Mouse (Mus musculus): Measurements from ENCODE around the gene Krt78. TPM values are rescaled to one million over a fixed set of nuclear protein-coding genes. Genes with fewer than 3 reads are reported as not detected.
"Not testable (repeated sequence)": the region's sequence is repeated elsewhere in the genome, so short reads cannot be mapped to it uniquely, and the experiment has no call there.

Gene Krt78
- total RNA-seq (2021) = not detected
- long read RNA-seq, experiment 1 = 0 reads
- long read RNA-seq, experiment 2 = 0 reads

DNA sequence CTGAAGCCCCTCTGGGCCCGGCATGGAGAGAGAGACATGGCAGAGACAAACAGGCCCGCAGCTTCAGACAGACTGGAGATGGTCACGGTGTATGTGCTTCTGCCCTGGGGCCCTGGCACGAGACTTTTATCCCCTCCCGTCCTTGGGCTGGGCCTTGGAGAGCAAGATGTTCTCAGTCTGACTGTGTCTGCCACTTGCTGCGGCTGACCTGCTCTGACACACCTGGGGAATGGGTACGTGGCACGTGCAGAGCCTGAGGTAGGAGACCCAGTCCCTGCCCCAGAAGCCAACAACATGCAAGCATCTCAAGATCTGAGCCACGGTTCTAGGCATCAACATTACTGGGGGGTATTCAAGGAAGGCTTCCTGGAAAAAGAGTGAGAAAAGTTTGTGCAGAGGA is at the start of gene Krt78:
TSS of gene Krt78 (minus strand) at position 101 of the 400 bp plus-strand sequence.
- DNase-seq = no peak

DNA sequence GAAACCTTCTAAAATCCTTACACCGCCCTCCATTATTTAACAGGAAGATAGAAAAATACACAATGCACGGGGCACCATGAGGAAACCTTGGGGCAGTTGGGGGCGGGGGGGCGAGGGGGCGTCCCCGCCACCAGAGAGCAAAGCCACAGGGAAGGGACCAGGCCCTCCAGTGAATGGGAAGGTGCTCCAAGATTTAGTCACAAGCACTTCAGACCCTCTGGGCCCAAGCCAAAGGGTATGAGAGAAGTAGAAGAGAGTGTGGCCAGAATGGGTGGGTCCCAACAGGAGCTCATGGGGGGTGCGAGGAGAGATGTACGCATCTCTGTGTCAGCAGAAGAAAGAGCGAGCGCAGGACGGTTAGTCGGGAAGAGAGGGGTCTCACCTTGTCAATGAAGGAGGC is 49.4 kb upstream of the Krt78 start:
- no peak for DNase-seq

DNA sequence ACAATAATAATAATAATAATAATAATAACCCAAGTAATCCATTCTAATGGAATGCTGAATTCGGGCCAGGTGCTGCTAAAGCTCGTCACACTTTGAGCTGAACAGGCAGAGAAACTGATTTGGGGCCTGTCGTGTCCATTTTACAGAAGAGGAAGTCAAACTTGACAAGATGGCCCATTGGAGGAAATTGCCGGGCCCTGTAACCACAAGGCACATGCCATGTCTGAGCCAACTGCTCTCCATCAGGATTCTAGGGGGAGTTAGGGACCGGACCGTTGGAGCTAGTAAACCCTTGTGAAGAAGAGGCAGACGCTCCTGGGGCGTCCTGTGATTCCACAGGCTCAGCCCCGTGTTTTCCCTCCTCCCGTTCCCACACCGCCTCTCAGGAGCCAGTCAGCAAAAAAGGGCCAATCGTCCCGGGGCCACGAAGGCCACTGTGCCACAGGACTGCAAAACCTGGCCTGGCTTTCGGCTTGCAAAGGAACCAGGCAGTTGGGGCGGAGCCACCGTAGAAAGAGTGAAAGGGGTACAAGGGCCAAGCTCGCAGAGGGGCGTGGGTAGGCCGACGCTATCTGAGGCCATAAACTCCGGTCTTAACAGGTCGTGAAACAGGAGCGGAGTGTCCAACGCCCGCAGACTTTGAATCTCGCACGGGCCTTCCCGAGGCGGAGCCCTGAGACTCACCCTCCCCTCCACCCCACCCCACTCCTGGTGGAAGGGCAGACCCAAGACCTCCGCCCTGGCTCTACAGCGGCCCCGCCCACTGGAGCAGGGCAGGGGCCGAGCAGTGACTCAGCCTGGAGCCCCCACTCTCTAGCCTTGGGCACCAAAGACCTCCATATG is 48.8 kb upstream of the Krt78 start:
- DNase-seq = peak; percentile 82 to 84

DNA sequence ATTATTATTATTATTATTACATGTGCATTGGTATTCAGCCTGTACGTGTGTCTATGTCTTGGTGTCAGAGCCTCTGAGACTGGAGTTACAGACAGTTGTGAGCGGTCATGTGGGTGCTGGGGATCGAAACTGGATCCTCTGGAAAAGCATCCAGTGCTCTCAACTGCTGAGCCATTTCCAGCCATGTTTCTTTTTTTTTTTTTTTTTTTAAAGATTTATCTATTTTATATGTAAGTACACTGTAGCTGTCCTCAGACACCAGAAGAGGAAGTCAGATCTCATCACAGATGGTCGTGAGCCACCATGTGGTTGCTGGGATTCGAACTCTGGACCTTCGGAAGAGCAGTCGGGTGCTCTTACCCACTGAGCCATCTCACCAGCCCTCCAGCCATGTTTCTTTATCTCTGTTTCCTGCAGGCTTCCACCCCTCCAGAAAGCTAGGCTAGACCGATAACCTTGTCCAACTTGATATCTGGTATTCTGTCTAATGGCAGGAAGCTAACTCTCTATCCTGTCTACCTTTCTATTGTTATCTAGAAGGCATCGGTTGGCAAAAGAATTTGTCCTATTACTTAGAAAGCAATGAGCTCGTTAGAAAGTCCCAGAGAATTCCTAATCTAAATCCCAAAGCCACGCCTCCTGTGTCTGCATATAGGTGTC is 45.7 kb upstream of the Krt78 start:
- DNase-seq = no peak

DNA sequence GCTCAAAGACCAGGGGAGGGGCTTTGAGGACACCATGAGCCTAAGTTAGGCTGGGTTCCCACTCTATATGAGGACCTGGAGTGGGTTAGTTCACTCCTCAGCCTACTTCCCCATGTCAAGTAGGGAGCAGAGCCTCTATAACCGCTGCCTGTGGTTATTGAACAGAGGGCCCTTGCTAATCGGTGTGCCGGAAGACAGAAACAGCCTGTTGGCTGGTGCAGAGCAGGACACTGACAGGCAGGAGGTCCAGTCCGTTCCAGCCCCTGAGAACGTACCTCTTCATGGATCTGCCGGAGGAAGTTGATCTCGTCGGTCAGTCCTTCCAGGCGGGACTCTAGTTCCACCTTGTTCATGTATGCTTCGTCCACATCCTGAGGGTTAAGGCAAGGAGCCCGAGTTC is 45.1 kb upstream of the Krt78 start:
- DNase-seq = no peak

DNA sequence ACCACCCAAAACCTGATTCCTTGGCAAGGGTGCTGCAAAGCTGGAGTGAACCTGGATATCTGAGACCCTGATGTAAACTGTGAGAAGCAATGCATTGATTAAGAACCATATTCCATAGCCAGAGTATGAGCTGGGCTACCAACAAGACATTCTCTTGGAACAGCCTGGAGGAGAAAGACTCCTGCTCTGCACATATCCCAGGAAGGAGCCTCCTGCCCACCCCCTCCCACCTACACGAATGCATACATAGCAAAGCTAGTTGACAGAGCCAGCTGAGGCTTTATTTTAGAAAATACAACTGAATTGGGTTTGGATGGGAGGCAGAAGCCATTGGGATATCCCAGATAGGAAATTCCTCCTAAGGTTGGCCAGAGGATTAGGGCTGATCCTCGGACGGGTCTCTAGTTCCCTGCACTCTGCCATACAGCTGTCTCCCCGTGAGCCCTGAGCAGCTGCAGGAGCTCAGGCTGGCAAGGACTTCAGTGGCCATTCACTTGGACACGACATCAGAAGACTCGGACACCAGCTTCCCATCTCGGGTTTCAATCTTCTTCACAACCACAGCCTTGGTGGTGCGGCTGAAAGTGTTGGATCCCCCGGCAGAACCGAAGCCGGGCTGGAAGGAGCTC is 42.5 kb upstream of the Krt78 start:
- not testable (repeated sequence) for DNase-seq

DNA sequence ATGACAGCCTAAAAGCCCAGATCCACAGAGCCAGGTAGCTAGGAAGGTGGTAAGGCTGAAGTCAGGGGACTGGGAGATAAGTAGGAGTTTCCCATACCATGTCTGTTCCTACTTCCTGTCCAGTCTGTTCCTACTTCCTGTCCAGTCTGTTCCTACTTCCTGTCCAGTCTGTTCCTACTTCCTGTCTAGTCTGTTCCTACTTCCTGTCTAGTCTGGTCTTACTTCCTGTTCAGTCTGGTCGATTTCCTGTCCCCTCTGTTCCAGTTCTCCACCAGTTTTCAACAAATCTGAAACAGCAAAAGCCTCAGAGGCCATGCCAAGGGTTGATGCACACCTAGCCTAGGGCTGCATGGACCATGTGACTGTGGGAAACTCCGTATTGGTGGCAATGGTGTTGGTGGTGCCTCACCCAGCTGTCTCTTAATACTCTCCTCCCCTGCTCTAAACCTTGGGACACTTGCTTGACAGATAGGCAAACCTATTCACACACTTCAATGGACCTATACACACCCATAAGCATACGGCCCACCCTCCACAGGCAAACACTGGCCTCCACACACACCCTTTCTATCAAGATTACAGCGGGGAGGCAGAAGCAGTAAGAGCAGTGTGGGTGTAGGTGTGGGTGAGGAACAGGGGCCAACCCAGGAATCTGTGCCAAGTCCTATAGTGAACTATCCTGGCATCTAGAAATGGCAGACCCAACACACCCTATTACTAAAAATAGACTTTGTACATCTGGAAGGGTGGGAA is 41.6 kb upstream of the Krt78 start:
- DNase-seq = no peak

DNA sequence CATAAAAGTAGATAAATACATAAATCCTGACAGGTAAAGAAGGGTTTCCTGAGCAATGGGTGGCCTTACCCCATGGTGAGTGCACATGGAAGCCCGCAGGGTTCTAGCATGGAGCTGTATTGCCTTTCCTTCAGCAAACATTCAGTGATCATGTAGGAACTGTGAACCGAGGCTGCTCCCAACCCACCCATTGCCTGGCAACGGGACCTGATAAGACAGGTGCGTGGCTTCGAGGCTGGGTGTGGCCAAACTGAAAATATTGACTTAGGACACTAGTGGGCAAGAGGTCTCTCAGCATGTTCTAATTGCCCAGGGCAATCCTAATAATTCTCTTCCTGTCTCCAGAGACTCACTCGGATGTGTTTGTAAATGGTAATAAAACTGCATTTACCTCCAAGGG is 40.3 kb upstream of the Krt78 start:
- no peak for DNase-seq

DNA sequence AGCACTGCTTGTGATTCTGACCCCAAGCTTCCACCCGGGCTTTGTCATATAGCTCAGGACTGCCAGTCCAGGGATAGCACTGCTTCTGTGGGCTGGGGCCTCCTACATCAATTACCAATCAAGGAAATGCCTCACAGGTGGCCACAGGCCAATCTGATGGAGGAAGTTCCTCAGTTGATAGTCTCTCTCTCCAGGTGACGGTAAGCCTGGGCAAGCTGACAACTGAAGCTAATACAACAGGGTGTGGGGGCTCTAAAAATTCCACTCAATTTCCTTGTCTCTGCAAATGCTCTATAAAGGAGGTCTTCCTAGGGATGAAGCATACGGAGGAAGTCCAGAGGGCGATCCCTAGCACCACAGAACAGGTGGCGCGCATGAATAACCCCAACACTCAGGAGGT is 36.9 kb upstream of the Krt78 start:
- no peak for DNase-seq

DNA sequence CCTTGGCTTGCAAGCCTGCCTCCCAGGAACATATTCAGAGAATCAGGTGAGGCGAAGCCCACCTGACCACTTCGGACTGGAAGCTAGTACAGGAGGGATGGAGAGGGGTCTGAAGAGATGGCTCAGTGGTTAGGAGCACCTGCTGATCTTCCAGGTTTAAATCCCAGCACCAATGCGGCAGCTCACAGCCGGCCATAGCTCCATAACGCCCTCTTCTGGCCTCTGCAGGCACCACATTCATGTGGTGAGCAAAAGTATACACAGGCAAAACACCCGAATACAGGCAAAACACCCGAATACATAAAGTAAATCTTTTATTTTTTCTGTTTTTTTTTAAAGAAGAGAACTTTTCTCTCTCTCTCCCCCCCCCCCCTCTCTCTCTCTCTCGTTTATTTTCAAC is 34.6 kb upstream of the Krt78 start:
- no peak for DNase-seq

DNA sequence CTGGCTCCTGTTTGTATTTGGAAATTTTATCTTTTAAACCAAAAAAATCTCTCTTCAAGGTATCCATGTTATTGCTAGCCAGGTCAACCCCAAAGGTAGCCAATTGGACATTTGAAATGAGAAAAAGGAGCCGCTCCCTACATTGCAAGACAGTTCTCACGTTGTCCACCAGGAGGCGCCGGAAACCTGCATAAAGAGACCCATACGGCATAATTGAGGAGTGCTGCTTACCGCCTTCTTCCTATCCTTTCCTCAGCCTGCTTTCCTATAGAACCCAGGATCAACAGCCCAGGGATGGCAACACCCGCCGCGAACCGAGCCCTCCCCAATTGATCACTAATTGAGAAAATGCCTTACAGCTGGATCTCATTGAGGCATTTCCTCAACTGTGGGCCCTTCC is 34.0 kb upstream of the Krt78 start:
- peak; percentile 83 for DNase-seq

DNA sequence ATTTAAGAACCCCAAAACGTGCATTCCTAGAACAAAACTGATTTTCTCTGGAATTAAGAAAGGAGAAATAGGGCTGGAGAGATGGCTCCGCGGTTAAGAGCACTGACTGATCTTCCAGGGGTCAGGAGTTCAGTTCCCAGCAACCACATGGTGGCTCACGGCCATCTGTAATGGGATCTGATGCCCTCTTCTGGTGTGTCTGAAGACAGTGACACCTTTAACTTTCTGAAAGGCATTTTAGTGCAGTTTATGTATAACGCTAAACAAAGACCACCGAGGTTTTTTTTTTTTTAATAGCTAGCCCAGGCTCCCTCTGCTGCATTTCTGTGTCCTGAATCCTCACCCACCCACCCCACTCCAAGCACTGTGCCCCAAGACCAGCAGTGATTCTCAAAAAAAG is 30.7 kb upstream of the Krt78 start:
- no peak for DNase-seq

DNA sequence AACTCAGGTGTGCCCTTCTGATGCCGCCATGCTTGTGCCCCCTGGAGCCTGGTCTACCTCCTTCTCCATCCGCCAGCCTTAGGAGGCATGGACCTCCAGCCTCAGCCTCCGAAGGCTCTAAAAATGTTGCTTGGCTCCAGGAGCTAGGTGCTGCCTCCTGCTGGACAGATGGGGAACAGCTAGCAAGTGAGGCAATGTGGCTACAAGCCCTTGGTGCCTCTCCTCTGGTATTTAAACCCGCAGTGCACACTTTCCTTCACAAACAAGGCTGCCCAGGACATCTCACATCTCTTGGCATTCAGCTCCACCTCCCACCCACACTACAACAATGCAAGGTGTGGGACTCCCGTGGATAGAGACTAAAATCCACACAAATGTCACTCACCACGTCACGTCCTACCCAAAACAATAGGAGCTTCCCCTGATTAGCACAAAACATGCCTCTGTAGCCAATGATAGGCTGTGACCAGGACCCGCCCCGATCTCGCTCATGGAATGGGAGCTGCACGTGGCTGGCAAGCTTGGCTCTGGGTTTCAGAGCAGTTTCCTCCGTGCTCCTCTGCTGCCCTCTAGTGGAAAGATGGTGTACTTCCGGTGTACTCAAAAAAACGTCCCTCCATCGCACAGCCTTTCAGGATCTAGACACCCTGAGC is 30.0 kb upstream of the Krt78 start:
- DNase-seq = peak; percentile 90 to 93

DNA sequence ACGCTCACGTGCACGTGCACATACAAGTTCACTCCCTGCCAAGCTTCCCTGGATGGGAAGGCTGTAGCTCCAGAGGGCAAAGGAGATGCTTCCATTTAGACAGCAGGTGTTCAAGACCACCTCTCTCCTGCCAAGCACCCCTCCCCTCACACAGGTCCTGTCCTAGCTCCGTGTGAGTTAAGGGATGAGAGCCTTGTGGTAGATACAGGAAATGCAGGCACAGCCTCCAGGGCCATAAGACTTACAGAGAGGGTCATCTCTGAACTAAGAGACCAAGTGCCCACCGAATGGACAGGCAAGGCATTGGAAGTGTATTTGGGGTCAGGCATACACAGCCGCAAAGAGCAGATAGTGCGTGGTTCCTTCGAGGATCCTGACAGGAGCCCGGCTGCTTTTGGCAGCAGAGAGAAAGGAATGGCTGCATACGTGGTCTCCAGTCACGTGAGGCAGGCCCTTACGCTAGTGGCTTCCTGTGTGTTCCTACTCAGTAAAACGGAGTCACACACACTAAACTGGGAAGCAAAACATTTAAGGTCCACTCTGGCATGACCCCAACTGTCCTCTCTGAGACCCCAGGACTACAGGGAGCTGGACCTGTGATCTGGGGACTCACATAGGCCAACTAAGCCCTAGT is 29.3 kb upstream of the Krt78 start:
- no peak for DNase-seq

DNA sequence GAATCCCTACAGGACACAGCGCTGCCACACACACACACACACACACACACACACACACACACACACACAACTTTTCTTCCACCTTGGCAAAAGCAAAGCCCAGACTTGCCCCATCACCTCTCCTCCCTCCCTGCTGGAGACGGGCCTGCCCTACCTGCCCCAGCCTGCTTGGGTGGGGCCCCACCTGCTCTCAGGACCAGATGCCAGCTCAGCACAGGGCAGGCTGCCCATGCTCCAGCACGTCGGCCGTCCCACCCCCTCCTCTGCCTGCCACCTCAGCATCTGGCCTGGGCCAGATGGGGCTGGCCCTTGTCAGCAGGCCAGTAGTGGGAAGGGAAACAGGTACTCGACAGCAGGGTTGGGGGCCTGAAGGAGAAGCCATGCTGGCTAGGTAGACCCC is 26.8 kb upstream of the Krt78 start:
- DNase-seq = no peak

DNA sequence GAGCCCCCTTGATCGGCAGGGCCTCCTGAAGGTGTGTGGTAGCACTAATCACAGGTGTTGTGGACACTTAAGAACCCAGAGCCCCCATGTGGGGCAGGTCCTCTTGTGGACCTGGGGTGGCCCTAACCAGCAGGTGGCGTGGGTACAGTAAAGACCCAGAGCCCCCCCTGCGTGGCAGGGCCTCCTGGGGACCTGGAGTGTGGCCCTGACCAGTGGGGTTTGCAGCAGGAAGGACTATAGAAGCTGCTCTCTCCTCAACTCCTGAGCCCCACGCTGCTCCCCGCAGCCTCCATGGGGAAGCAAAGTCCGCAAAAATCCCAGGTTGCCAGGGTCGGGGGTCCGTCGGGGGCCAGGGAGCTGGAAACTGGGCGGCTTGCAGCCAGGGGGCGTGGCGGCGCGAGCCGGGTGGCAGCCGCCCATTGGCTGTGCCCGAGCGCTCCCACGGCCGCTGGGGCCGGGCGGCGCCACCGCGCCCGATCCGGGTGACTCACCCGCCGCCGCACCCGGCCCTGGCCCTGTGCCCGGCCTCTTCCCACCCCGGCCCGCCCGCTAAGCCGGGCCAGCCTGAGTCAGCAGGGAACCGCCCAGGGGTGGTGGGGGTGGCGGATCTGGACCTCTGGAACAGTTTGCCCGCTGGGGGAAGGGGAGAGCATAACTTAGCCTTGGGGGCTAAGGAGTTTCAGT is 23.1 kb upstream of the Krt78 start:
- peak; percentile 97 to 98 for DNase-seq

DNA sequence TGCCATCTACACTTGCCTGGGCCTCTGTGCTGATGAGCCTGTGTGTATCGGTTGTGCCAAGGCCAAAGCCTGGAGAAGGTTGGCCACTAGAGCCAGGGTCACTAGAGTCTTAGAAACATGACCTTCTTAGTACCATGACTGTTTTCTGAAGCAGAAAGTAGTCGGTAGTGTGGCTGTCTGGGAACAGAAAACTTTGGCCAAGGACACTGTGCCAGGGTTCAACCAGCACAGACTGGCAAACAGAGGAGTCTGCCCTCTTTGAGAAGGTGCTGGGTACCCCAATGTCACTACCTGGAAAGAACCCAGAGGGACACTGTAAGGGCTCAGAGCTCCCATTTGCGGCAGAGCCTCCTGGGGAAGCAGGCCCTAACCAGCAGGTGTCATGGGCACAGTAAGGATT is 22.6 kb upstream of the Krt78 start:
- DNase-seq = peak; percentile 54 to 56

DNA sequence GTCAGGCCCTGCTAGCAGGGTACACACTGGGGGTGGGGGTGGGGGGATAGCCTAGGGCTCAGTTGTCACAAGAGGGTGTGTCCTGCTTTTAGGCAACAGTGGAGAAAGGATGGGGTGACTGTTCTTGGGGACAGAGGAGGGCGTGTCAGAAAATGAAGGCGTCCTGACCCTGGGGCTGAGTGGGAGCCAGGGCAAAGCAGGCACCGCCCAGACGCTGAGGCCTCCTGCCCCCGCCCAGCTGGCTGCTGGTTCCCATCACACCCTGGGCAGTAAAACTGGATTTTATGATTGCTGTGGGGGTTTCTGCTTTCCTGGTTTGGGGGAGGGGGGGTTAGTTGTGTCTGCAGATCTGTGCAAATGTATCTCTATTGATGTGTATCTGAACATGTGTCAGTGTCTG is 21.9 kb upstream of the Krt78 start:
- DNase-seq = peak in 1 of 2 experiments; percentile 61

DNA sequence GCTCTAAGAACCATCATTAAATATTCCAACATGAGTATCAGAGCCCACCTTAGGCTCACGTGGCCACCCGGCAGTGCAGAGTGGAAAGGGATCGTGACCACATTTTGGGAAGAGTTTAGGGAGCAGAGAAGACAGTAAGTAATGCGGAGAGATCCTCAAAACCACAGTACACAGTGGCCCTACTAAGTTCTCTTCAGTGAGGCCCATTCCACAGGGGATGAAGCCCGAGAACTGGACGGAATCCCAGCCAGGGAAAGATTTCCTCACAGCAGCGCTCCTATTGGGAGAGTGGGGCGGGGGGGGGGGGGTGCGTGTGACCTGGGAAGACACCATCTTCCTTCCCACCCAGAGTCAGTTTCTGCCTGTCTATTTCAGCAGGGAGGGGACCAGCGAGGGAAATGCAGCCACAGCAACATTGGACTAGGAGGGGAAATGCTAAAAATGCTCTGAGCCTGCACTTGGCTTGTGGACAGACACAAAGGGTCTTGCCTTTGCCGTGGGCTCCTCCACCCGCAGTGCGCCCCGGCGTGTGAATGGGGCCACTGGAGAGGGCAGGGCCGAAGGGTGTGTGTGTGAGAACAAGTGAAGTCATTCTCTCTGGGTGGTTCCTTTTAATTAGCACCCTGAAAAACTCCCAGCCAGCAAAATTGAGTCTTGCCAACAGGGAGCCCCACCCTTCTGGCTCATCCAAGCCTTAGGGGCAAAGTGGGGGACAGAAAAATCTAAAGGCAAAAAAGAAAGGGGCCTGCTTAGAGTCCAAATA is 20.2 kb upstream of the Krt78 start:
- no peak for DNase-seq

Measured in adrenal gland, postnatal 36 days (tissue).